Mouse (Mus musculus) thymus, adult 18-20 months (tissue): ENCODE data around the gene Atg5.
A peak's percentile ranks its signal among the peaks of the same experiment; 100 is the strongest.

Experiments used
- DNase-seq, 2 experiments: peaks; one replicate each; pipeline ENCODE4 v3.0.0; 2022; ENCODE audit warnings: mixed read lengths in 2 of 2

Atg5 gene

GRCm38 (mm10) chr10:44355216-44355615, 87.1 kb downstream of the Atg5 start:
- DNase-seq, result no peak

- no peak for DNase-seq
These were observed 88.5 kb downstream of the Atg5 start for GRCm38 (mm10) chr10:44356625-44357024.

- DNase-seq, result no peak
These were observed 89.2 kb downstream of the Atg5 start for GRCm38 (mm10) chr10:44357316-44357715.

GRCm38 (mm10) chr10:44358816-44359215, 90.7 kb downstream of the Atg5 start:
- no peak for DNase-seq

- no peak for DNase-seq
These were observed 92.5 kb downstream of the Atg5 start for GRCm38 (mm10) chr10:44360632-44361031.

- DNase-seq, result no peak
These were observed 94.3 kb downstream of the Atg5 start for GRCm38 (mm10) chr10:44362435-44362834.

- no peak for DNase-seq
These were observed 94.7 kb downstream of the Atg5 start for GRCm38 (mm10) chr10:44362846-44363245.

GRCm38 (mm10) chr10:44366186-44366585, 98.0 kb downstream of the Atg5 start:
- DNase-seq, result no peak

GRCm38 (mm10) chr10:44367043-44367442, 98.9 kb downstream of the Atg5 start:
- no peak for DNase-seq

GRCm38 (mm10) chr10:44368596-44368995, 100.4 kb downstream of the Atg5 start:
- no peak for DNase-seq

- DNase-seq, result no peak
These were observed 102.5 kb downstream of the Atg5 start for GRCm38 (mm10) chr10:44370666-44371065.

- no peak for DNase-seq
These were observed 104.1 kb downstream of the Atg5 start for GRCm38 (mm10) chr10:44372210-44372609.

GRCm38 (mm10) chr10:44374678-44375077, 106.5 kb downstream of the Atg5 start:
- no peak for DNase-seq

- DNase-seq, result no peak
These were observed 107.3 kb downstream of the Atg5 start for GRCm38 (mm10) chr10:44375501-44375900.

- no peak for DNase-seq
These were observed 109.7 kb downstream of the Atg5 start for GRCm38 (mm10) chr10:44377821-44378220.

- DNase-seq, result no peak
These were observed 110.2 kb downstream of the Atg5 start for GRCm38 (mm10) chr10:44378403-44378802.

GRCm38 (mm10) chr10:44380476-44381208, 112.5 kb downstream of the Atg5 start:
- DNase-seq, result peak; percentile 40 to 42

- peak in 1 of 2 experiments; percentile 22 for DNase-seq
These were observed 113.2 kb downstream of the Atg5 start for GRCm38 (mm10) chr10:44381397-44381796.

- no peak for DNase-seq
These were observed 113.8 kb downstream of the Atg5 start for GRCm38 (mm10) chr10:44381948-44382347.

- DNase-seq, result no peak
These were observed 115.1 kb downstream of the Atg5 start for GRCm38 (mm10) chr10:44383213-44383612.

- no peak for DNase-seq
These were observed 117.1 kb downstream of the Atg5 start for GRCm38 (mm10) chr10:44385227-44385626.

- no peak for DNase-seq
These were observed 120.6 kb downstream of the Atg5 start for GRCm38 (mm10) chr10:44388706-44389233.

GRCm38 (mm10) chr10:44390286-44390685, 122.1 kb downstream of the Atg5 start:
- no peak for DNase-seq

- DNase-seq, result no peak
These were observed 123.5 kb downstream of the Atg5 start for GRCm38 (mm10) chr10:44391509-44392290.
